Mouse (Mus musculus) hindbrain, embryonic 16.5 days (tissue): Measurements from ENCODE around the gene N4bp1. TPM values are rescaled to one million over a fixed set of nuclear protein-coding genes. Genes with fewer than 3 reads are reported as not detected.

Experiments used
- polyA plus RNA-seq: library from polyadenylated mRNA; unstranded; fragments of >200 nt; fragmentation: Nextera tagmentation; extraction: Ambion mirVana; gene quantifications from 2 replicates; pipeline ENCODE4 v1.2.1, GENCODE M21; 2015

The N4bp1 gene
- polyA plus RNA-seq, 1 experiment from 2014 or later: 7.7 TPM

Other genes with a start within 250 kb of the N4bp1 start
- 3.4 and 5.6 TPM in 2 replicates for gene Gm10638, start 139.6 kb downstream of the N4bp1 start, polyA plus RNA-seq
- 52.4 and 59.8 TPM in 2 replicates for gene Siah1a, start 139.3 kb downstream of the N4bp1 start, polyA plus RNA-seq